Mouse (Mus musculus) left cerebral cortex, adult 18-20 months (tissue): ENCODE data around the gene Dbh. TPM values are rescaled to one million over a fixed set of nuclear protein-coding genes. Genes with fewer than 3 reads are reported as not detected.
A peak's percentile ranks its signal among the peaks of the same experiment; 100 is the strongest.

Experiments
- DNase-seq, 2 experiments: peaks; one replicate each; pipeline ENCODE4 v3.0.0; 2021 to 2022; ENCODE audit warnings: low spot score in 2 of 2, mixed read lengths in 1 of 2
- total RNA-seq, 2 experiments: library from RNA; stranded (reverse); gene quantifications; 2 replicates each; pipeline ENCODE4 v1.2.3; 2021

The Dbh gene
- total RNA-seq, 2 experiments from 2014 or later = 0.23 to 0.26 TPM

DNA sequence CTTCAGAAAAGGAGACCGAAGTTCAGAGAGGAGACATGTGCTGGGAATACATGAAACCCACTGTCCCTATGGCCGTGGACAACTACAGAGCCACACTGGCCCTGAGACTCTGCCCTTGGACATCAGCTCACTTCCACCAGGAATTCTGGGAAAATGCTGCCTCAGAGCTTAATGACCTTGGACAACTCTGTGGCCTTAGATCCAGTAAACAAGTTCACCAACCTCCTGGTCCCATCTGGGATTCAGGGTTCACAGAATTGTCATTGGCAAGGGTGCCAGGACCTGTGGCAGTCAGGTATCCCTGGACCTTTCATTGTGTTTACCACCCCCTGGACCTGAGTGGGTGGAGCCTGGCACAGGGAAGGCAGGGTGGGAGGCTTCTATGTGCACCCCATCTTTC lies 50.5 kb downstream of the Dbh start:
- no peak for DNase-seq

DNA sequence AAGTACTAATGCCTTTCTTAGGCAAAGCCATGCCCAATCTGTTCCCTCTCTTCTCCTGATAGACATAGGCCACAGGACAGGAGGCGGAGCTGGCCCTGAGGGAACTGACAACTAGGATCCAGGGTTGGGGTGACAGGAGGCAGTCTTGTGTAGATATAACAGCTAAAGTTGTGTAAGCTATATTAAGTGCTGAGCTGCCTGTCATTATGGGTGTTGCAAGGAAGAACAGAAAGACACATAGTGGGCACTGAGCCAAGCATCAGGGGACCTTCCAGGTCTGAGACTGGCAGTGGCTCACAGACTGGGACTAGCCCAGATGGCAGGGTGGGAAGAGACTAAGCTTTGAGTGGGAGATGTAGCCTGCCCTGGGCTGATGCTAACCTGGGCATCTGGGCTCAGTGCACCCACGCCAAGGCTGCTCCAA lies 53.1 kb downstream of the Dbh start:
- DNase-seq = no peak

GRCm38 (mm10) chr2:27218569-27218968 lies 53.5 kb downstream of the Dbh start:
- DNase-seq = no peak

- peak; percentile 70 to 84 for DNase-seq
Observed at GRCm38 (mm10) chr2:27223012-27223421, 58.0 kb downstream of the Dbh start.

- peak; percentile 57 to 73 for DNase-seq
Observed at GRCm38 (mm10) chr2:27226572-27226971, 61.5 kb downstream of the Dbh start.

DNA sequence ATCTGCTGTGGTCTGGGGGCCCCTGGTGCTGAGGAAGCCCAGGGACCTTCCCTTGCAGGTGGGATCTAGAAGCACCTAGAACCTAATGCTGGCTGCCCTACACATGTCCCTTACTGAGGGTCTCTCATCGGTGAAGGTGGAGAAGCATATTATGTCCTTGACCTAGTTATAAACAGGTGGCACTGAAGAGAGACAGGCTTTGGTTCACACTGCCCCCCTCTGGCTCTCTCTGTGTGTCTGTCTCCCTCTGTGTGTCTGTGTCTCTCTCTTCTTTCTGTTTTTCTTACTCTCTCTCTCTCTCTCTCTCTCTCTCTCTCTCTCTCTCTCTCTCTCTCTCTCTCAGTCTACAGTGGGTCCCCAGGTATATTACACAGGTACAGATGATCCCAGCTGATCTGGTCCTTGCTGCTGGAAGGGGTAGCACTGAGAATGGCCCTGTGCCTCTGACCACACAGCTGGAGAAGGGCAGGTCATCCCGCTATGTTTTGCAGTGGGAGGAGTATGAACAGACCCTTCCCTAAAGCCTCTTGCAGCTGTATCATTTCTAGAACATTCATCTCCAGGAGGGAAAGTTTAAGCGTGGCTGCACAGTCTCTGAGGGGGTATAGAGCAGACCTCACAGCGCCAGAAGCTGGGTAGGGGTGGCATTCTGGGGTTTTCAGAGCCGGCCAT lies 63.9 kb downstream of the Dbh start:
- DNase-seq = no peak

DNA sequence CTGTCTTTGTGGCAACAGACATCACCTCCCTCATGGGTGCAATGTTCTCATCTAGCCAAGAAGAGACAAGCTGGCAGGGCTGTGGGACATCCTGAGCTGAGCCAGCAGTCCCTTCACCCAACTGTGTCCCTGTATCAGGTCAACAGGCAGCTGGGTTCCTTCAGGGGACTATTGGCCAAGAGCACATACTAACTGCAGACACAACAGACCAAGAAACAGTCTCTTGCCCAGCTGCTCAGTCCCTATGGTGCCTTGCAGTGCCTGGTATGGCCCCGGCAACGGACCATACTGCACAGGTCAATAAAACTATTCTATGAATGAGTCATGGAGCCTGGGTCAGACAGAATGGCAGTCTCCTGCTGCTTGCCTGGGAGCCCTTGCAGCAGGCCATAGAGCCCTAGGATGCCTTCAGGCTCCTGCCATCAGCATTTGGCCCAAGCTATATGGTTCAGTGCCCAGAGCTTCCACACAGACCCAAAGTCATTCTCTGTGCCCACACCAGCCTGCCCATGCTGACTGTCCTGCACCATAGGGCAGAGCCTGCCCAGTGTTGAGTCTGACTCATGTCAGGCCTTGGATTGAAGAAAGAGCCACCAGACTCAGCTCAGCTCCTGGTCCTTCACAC lies 64.6 kb downstream of the Dbh start:
- no peak for DNase-seq

DNA sequence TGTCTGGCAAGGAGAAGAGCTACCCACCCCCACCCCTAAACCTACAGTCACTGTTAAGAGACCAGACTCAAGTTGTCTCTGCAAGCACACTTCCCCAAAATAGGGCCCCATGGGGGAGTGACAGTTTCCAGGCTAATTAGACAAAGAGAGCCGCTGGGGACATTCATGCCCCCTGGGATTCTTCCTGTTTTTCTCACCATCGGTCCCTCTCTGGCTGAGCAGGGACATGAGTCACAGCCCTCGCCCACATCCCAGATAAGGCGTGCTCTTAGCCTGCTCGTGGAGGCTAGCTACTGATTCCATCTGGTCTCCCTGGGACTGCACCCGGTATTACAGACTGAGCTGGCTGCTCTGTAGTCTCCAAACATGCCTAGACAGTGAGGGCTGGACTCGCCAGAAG lies 67.3 kb downstream of the Dbh start:
- peak; percentile 69 to 79 for DNase-seq

Other genes with a start within 250 kb of the Dbh start
- 10 to 100 TPM; 35.3 to 39.9 TPM for gene Surf2, start 248.9 kb upstream of the Dbh start, total RNA-seq
- 100 to 1,000 TPM; 106 to 118 TPM for gene Surf1, start 248.7 kb upstream of the Dbh start, total RNA-seq
- 10 to 100 TPM; 44.9 to 52.7 TPM for gene Surf4, start 231.3 kb upstream of the Dbh start, total RNA-seq
- gene Stkld1, start 231.2 kb upstream of the Dbh start, total RNA-seq = not detected
- gene Rexo4, start 200.8 kb upstream of the Dbh start, total RNA-seq = 10 to 100 TPM; 55.5 to 66.5 TPM
- gene Adamts13, start 191.8 kb upstream of the Dbh start, total RNA-seq = 1 to 10 TPM; 1.3 to 2.7 TPM
- gene Cacfd1, start 155.3 kb upstream of the Dbh start, total RNA-seq = 10 to 100 TPM; 46.8 to 47.0 TPM
- 10 to 100 TPM; 21.5 to 27.5 TPM for gene Slc2a6, start 137.2 kb upstream of the Dbh start, total RNA-seq
- gene Mymk, start 93.1 kb upstream of the Dbh start, total RNA-seq = under 1 TPM; 0.52 to 1.00 TPM
- gene Adamtsl2, start 85.9 kb upstream of the Dbh start, total RNA-seq = 10 to 100 TPM; 15.5 to 21.8 TPM
- 100 to 1,000 TPM in 1 of 2 experiments, 10 to 100 TPM in 1; 98.9 to 107 TPM for gene Fam163b, start 22.7 kb upstream of the Dbh start, total RNA-seq
- 1 to 10 TPM; 6.3 to 6.7 TPM for gene Sardh, start 83.1 kb downstream of the Dbh start, total RNA-seq